Mouse (Mus musculus) heart, embryonic 14.5 days (tissue): ENCODE data around the gene Cd59a. TPM values are rescaled to one million over a fixed set of nuclear protein-coding genes. Genes with fewer than 3 reads are reported as not detected.

Source experiments
- ATAC-seq: fragments of 200-750 bp; cut with Nextera tagmentation; 2 replicates; pipeline ENCODE4 v1.8.0; 2017; ENCODE audit warnings: low read depth, moderate TSS enrichment; ENCODE audit not compliant: insufficient number of reproducible peaks, insufficient read depth, low FRiP score
- H3K27ac ChIP-seq, 2 experiments: fragments of 200-500 bp in 1 of 2; fragments of 300-500 bp in 1 of 2; sonication (generic) in 1 of 2; replicated peaks in 1 of 2; 2 replicates each; pipeline ENCODE4 v1.5.1; 2012 to 2014; ENCODE audit warnings: low read depth in 2 of 2, low read length in 2 of 2, control low read depth in 1 of 2, mild to moderate bottlenecking in 1 of 2, mixed read lengths in 1 of 2; ENCODE audit not compliant: control insufficient read depth in 1 of 2, insufficient read depth in 1 of 2
- H3K27me3 ChIP-seq: fragments of 300-500 bp; sonication (generic); 2 replicates; pipeline ENCODE4 v1.6.1; 2014; ENCODE audit warnings: mild to moderate bottlenecking, low read length, control low read depth; ENCODE audit not compliant: control insufficient read depth, insufficient read depth
- H3K36me3 ChIP-seq: fragments of 300-500 bp; sonication (generic); 2 replicates; pipeline ENCODE4 v1.6.1; 2014; ENCODE audit warnings: mild to moderate bottlenecking, control low read depth, low read length, mixed read lengths; ENCODE audit not compliant: control insufficient read depth, insufficient read depth
- H3K4me1 ChIP-seq, 2 experiments: fragments of 200-500 bp in 1 of 2; fragments of 300-500 bp in 1 of 2; sonication (generic) in 1 of 2; 2 replicates each; pipeline ENCODE4 v1.6.1; 2012 to 2014; ENCODE audit warnings: low read length in 2 of 2, control low read depth in 1 of 2, mixed read lengths in 1 of 2; ENCODE audit not compliant: control insufficient read depth in 2 of 2, insufficient read depth in 2 of 2
- H3K4me2 ChIP-seq: fragments of 300-500 bp; sonication (generic); 2 replicates; pipeline ENCODE4 v1.6.1; 2014; ENCODE audit warnings: mild to moderate bottlenecking, low read length
- H3K4me3 ChIP-seq, 2 experiments: fragments of 200-500 bp in 1 of 2; fragments of 300-500 bp in 1 of 2; sonication (generic) in 1 of 2; 2 replicates each; pipeline ENCODE4 v1.5.1; 2012 to 2014; ENCODE audit warnings: low read length in 2 of 2, mild to moderate bottlenecking in 2 of 2, control low read depth in 1 of 2, low read depth in 1 of 2, moderate library complexity in 1 of 2; ENCODE audit not compliant: control insufficient read depth in 1 of 2, insufficient read depth in 1 of 2
- H3K9ac ChIP-seq: fragments of 300-500 bp; sonication (generic); 2 replicates; pipeline ENCODE4 v1.6.1; 2014; ENCODE audit warnings: mild to moderate bottlenecking, low read length
- H3K9me3 ChIP-seq: fragments of 300-500 bp; sonication (generic); 2 replicates; pipeline ENCODE4 v1.6.1; 2016; ENCODE audit warnings: low read length, control low read depth; ENCODE audit not compliant: control insufficient read depth
- WGBS: fragments of 180-500 bp; shearing (Covaris S2); extraction: QIAGEN DNeasy Blood & Tissue Kit; methylation state at CpG from one replicate; pipeline ENCODE4 v1.1.7; 2014; 5-methylcytosine and 5-hydroxymethylcytosine counted together
- polyA plus RNA-seq: library from polyadenylated mRNA; unstranded; fragments of >200 nt; fragmentation: Nextera tagmentation; extraction: Ambion mirVana; gene quantifications from 2 replicates; pipeline ENCODE4 v1.2.1, GENCODE M21; 2014

Gene Cd59a
- polyA plus RNA-seq, 1 experiment from 2014 or later, result 69.0 TPM

DNA sequence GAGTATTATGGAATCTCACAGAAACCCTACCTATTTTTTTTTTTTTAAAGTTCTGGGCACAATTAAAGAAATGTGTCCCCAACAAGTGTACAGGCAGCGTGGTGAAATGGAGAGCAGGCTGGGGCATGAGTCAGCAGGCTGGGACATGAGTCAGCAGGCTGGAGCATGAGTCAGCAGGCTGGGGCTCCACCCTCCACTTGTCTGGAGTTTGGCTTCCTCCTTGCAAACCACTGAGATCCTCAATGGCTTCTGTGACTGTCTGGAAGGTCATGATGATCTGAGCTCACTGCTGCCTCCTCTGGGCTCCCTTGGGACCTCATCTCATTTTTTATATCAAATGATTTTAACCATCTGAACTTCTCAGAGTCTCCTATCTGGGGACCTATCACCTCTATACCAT, 50.4 kb downstream of the Cd59a start:
- no peak overlapping the region for H3K9ac ChIP-seq
- no peaks in the 10 kb centered on the region for H3K36me3 ChIP-seq
- ATAC-seq, result no peak
- H3K27me3 ChIP-seq, result no peaks in the 10 kb centered on the region
- H3K4me1 ChIP-seq, result no peaks in the 10 kb centered on the region
- no peaks in the 10 kb centered on the region for H3K9me3 ChIP-seq
- WGBS, result 68% methylated on average over 1 of the region's 1 CpGs
- H3K4me2 ChIP-seq, result no peak overlapping the region
- no peak overlapping the region for H3K4me3 ChIP-seq
- no peak overlapping the region for H3K27ac ChIP-seq

DNA sequence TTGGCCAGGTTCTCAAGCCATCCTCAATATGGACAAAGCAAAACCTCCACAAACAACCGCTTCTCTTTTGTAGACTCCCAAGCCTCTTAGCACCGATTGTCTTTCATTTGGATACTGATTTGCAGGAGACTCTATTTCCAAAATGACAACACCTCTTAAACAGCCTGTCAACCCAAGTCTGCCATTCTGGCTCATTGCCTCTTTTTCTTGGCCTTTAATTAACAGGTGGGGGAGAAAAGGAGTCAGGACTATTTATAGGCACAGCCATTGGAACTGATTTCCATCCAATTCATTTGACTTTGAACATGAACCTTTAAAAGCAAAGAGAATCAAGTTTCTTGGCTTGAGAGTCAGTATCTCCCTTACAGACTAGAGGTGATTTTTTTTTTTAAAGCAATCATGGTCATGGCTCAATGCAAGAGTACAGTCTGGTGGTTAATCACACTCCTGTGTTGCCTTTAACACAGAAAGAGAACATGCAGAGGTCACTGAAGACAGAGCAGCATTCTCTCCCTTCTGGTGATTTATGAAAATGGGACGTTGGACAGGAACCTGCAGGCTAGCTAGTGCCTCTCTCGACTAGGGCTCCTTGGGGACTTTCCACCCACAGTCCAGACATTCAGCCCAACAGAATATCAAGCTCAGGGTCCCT, 52.4 kb downstream of the Cd59a start:
- no peak overlapping the region for H3K4me2 ChIP-seq
- H3K9ac ChIP-seq, result no peak overlapping the region
- H3K27me3 ChIP-seq, result no peaks in the 10 kb centered on the region
- H3K4me3 ChIP-seq, result no peak overlapping the region
- no peak overlapping the region for H3K27ac ChIP-seq
- no peaks in the 10 kb centered on the region for H3K9me3 ChIP-seq
- WGBS, result 63% methylated on average over 4 of the region's 4 CpGs
- no peaks in the 10 kb centered on the region for H3K36me3 ChIP-seq
- H3K4me1 ChIP-seq, result no peaks in the 10 kb centered on the region
- ATAC-seq, result no peak

DNA sequence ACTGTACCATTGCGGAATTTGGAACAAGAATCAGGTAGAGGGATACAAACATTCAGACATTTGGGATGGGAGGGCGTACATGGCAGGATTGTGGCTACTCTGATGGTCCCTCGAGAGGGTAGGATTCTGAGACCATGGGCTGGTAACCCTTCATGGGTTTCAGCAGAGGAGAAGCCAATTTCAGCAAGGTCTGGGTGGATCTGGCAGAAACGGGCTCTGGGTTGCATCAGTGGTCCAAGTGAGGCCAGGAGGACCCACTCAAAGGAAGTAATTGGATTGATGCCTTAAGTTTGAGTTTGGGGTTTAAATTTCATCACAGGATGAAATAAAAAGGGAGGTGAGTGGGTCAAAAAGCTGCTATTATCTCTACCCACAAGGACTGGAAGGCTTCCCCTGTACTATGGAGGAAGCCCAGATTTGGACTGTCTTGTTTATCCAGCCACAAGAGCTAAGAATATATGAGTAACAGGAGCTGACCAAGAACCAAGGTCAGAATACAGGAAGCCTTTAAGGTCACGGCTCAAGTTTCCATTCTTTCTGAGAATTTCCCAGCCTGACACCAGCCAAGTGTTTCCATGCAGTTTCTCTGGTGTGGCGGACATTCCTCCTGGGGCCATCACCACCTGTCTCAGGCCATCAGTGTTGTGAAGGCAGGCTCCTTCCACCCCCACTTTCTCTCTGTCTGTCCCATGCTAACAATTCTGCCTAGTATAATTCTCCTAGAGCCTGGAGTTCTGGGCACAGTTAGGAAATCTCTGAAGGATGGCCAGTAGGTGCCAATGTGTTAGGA, 55.2 kb downstream of the Cd59a start:
- ATAC-seq, result no peak; the same call in 1 of the 2 replicates
- H3K36me3 ChIP-seq, result no peaks in the 10 kb centered on the region
- no peak overlapping the region for H3K27ac ChIP-seq
- H3K9ac ChIP-seq, result no peak overlapping the region
- no peaks in the 10 kb centered on the region for H3K9me3 ChIP-seq
- no peak overlapping the region for H3K4me3 ChIP-seq
- no peaks in the 10 kb centered on the region for H3K4me1 ChIP-seq
- no peak overlapping the region for H3K4me2 ChIP-seq
- H3K27me3 ChIP-seq, result no peaks in the 10 kb centered on the region
- WGBS, result 72% methylated on average over 6 of the region's 6 CpGs

DNA sequence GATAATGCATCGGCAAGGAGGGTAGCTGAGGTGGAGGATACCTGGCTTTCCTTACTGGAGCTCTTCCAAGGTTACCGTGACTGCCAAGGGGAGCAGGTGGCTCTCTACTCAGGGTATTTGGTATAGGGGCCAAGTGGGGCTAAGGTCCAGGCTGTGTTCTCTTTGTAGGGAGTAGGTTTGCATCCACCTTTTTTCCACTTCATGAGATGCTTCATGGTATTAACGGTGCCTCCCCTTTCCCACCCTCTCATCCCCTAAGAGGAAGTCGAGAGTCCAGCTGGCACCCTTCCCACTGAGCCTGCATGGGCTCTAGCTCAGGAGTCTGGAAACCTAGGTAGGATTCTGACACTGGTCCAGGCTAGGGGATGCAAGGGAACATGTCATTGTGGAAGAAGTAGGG, 57.7 kb downstream of the Cd59a start:
- Histone ChIP-seq H3K9me3 (no peaks in the 10 kb centered on the region), H3K36me3 (no peaks in the 10 kb centered on the region), H3K9ac (no peak overlapping the region), H3K4me2 (no peak overlapping the region), H3K27ac (no peak overlapping the region), H3K27me3 (no peaks in the 10 kb centered on the region), H3K4me3 (no peak overlapping the region), H3K4me1 (no peaks in the 10 kb centered on the region)
- no peak for ATAC-seq
- WGBS, result 66% methylated on average over 4 of the region's 4 CpGs

DNA sequence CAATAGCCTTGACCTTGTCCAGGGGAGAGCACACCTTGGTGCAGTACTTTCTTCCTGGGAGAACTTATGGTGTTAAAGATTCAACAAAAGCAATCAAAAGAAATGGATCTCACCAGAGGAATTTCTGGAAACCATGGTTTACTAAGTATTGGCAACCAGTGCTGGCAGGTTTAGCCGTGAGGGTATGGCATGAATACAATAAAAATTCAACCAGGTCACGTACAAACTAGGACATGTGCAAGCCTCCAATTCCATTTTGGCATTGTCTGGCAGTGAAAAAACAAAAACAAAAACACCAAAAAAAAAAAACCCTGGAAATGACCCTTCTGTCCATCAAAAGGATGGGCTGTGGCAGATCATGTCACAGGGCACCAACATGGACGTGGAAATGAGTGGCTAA, 58.3 kb downstream of the Cd59a start:
- H3K27ac ChIP-seq, result no peak overlapping the region
- H3K9ac ChIP-seq, result no peak overlapping the region
- no peaks in the 10 kb centered on the region for H3K9me3 ChIP-seq
- 86% methylated on average over 3 of the region's 3 CpGs for WGBS
- H3K4me1 ChIP-seq, result no peaks in the 10 kb centered on the region
- no peaks in the 10 kb centered on the region for H3K36me3 ChIP-seq
- no peak for ATAC-seq
- no peak overlapping the region for H3K4me2 ChIP-seq
- no peak overlapping the region for H3K4me3 ChIP-seq
- no peaks in the 10 kb centered on the region for H3K27me3 ChIP-seq

DNA sequence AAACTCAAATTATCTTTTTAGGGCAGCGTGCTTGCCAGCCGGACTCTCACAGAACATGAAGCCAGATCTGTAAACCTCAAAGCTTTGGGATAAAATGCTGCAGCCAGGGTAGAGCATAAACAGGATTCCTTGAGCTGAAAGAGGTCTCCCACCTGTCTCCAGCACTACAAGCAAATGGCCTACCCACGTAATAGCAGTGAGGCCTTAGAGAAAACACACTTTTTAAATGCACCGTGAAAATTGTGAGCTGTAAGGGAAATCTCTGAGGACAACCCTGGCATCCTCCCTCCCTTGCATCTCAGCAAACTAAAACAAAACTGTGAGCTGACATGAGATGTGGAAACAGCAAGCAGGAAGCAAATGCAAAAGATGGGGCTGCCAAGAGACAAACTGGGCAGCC, 62.2 kb downstream of the Cd59a start:
- no peak overlapping the region for H3K9ac ChIP-seq
- H3K4me1 ChIP-seq, result no peaks in the 10 kb centered on the region
- H3K4me3 ChIP-seq, result no peak overlapping the region
- H3K36me3 ChIP-seq, result no peaks in the 10 kb centered on the region
- 82% methylated on average over 4 of the region's 4 CpGs for WGBS
- H3K9me3 ChIP-seq, result no peaks in the 10 kb centered on the region
- no peak overlapping the region for H3K4me2 ChIP-seq
- H3K27ac ChIP-seq, result no peak overlapping the region
- no peak for ATAC-seq
- no peaks in the 10 kb centered on the region for H3K27me3 ChIP-seq

DNA sequence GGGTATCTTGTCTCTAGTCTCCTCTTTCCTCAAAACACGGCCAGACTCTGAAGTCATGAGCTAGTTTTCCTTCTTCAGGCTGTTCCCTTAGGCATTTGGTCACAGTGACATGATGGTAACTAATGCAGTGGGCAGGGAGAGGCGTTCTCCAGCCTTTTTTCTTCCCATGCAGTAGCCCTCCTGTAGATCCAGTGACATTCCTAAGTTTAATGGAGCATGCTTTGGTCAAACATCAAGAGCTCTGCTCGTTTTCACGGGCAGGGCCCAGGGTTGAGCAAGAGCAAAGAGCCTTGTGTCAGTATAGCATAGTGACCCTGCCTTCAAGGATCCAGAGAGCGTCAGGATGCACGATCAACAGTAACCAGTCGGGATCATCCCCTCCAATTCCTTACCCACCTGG, 67.8 kb downstream of the Cd59a start:
- Histone ChIP-seq H3K9ac (no peak overlapping the region), H3K4me2 (no peak overlapping the region), H3K36me3 (no peaks in the 10 kb centered on the region), H3K9me3 (no peaks in the 10 kb centered on the region), H3K4me3 (no peak overlapping the region), H3K27me3 (no peaks in the 10 kb centered on the region), H3K4me1 (no peaks in the 10 kb centered on the region), H3K27ac (no peak overlapping the region)
- 79% methylated on average over 7 of the region's 7 CpGs for WGBS
- ATAC-seq, result no peak
